Mouse (Mus musculus): ENCODE measurements around the gene Ift80. TPM values are rescaled to one million over a fixed set of nuclear protein-coding genes. Genes with fewer than 3 reads are reported as not detected.

The Ift80 gene
- 10 to 100 TPM; 19.9 to 26.1 TPM for total RNA-seq (2021)
- long read RNA-seq, experiment 1, full-length matches to known transcripts: 8 of 11 reads
- long read RNA-seq, experiment 1, partial matches to known transcripts: 3 of 11 reads
- long read RNA-seq, experiment 1, other reads (novel, unspliced or antisense): 0 of 11 reads
- long read RNA-seq, experiment 2, full-length matches to known transcripts: 6 of 9 reads
- long read RNA-seq, experiment 2, partial matches to known transcripts: 0 of 9 reads
- long read RNA-seq, experiment 2, other reads (novel, unspliced or antisense): 3 of 9 reads

DNA sequence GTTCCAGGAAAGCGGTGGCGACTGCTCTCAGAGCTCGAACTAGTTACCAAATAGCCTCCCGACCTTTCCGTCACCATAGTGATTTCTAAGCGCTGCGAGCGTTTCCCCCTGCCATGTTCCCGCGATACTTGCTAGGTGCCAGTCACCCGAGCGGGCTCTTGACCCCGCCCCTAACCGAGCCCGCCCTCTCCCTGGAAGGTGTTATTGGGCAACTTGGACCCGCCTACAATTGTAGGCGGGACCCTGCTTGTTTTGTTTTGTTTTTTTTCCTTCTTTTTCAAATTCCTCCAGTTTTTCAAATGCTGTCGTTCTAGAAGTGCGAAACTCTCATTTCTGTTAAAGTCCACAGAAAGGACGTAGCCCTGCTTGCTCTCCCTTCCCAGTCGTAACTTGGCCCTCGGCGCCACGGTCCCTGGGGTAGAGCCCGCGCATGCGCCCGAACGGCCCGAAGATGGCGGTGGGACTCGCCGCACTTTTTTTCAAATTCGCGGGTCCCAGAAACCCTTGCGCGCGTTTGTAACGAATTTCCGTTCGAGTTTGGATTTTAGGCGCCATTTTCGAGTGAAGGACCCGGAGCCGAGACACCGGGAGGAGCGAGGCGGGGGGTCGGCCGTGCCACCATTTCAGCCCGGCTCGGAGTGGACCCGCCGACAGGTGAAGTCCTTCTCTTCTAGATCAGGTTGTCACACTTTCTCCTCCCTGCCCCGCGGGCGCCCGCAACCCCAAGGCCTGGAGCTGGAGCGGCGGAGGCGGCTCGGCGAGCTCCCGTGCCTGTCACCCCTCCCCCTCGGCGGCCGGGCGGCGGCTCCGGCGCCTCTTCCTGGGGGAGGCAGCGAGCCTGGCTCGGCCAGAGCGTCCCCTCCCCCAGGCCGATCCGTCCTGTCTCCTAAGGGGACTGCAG, at the start of gene Ift80, which contains the start of gene Smc4:
Gene Ift80 (minus strand): TSS at position 134 of the 901 bp plus-strand sequence.
Gene Smc4 (plus strand): TSS at position 302 of the 901 bp plus-strand sequence.
- DNase-seq (ENCODE audit: extremely low spot score in 1 of 2, low spot score in 2 of 2): peak; percentile 92 to 94
- H3K27ac ChIP-seq: peak within 1 kb of the TSS; percentile 90
- no peak; the same call in 1 of the 2 replicates for TF ChIP-seq CTCF (IDR thresholded peaks at IDR 0.05)
- peak within 1 kb of the TSS; percentile 94 for H3K4me3 ChIP-seq
- intact Hi-C loops (cut with DNase I): loop anchor here (2.0 to 10.0 kb wide), 2 partner anchors 40 to 720 kb away; partner anchors contain the start of genes Nmd3 and Trim59

DNA sequence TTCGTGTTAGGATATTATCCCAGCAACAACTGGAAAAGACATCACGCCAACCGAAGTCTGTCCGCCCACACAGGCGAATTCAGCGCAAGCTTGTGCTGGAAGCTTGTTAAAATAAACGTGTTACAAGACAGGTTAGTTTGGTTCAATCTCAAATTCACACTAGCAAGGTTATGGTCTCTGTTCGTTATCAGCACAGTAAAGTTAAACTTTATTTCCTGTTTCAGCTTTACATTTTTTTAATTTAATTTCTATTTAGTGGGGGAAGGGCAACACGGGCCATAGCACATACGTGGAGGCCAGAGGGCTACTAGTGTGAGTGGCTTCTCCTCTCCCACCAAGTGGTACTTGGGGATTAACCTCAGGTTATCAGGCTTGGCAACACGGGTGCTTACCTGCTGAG, 47.5 kb upstream of the Ift80 start:
- intact Hi-C loops (cut with DNase I): no loop called here
- Histone ChIP-seq H3K27ac (no peak overlapping the region), H3K4me3 (no peak overlapping the region)
- DNase-seq (ENCODE audit: extremely low spot score in 1 of 2, low spot score in 2 of 2): no peak
- no peak for TF ChIP-seq CTCF (IDR thresholded peaks at IDR 0.05)

DNA sequence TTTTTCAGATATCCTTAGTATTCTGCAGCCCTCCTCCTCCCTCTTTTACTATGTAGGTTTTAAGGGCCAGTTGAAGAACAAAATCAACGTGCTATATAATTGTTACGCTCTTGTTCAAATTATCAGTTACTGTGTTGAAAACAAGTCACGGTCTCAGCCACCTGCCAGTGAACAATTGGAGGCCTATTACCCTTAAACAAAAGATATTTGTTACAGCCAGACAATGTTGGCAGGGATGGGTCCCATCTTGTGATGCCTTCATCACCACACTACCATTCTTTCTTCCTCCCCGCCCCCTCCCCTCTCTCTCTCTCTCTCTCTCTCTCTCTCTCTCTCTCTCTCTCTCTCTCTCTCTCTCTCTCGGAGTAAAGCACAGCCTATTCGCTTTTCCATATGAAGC, 44.6 kb upstream of the Ift80 start:
- intact Hi-C loops (cut with DNase I): loop anchor here (10.0 kb wide), 1 partner anchor 334 kb away; no protein-coding TSS in a partner anchor
- no peak for TF ChIP-seq CTCF (IDR thresholded peaks at IDR 0.05)
- Histone ChIP-seq H3K4me3 (no peak overlapping the region), H3K27ac (no peak overlapping the region; the same call in 1 of the 2 replicates)
- no peak for DNase-seq (ENCODE audit: extremely low spot score in 1 of 2, low spot score in 2 of 2)

DNA sequence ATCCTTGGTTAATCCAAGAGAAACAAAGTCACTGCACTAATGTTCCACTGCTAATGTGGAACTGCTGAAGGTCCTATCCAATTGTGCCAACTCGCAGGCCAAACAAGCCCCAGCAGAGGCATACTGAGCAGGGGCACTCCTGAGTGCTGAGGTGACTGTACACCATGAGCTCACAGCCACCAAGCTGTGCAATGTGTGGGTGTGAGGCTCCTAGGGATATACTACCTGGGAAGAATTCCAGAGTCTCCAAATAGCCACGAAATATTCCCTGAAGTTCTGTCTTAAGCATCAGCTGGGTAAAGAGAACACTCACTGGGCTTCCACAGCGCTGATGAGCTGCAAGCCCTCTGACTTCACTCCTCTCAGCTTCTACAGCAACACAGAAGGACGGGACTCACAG, 43.3 kb upstream of the Ift80 start:
- TF ChIP-seq CTCF (IDR thresholded peaks at IDR 0.05): no peak
- DNase-seq (ENCODE audit: extremely low spot score in 1 of 2, low spot score in 2 of 2): no peak
- intact Hi-C loops (cut with DNase I): loop anchor here (10.0 kb wide), 1 partner anchor 333 kb away; no protein-coding TSS in a partner anchor
- Histone ChIP-seq H3K27ac (peak overlapping the region; percentile 40; the same call in 1 of the 2 replicates), H3K4me3 (no peak overlapping the region)

DNA sequence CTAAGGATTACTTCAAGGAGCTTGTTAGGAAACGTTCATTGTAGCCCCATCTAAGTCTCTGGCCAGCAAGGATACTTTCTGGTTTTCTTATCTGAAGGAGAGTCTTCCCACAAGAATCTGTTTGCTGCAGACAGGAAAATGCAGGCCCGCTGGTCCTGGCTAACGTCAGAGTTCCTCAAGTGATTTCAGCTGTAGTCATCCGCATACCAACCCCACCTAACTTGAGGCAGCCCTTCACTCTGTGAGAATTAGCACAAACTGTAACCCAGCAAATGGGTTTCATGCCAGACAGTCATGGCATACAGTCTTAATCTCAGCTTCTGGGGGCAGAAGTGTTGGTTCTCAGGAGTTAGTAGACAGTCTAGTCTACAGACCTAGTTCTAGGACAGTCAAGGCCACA, 42.1 kb upstream of the Ift80 start:
- no peak overlapping the region for H3K4me3 ChIP-seq
- no peak overlapping the region for H3K27ac ChIP-seq
- intact Hi-C loops (cut with DNase I): loop anchor here (10.0 kb wide), 1 partner anchor 332 kb away; no protein-coding TSS in a partner anchor
- TF ChIP-seq CTCF (IDR thresholded peaks at IDR 0.05): no peak
- no peak for DNase-seq (ENCODE audit: extremely low spot score in 1 of 2, low spot score in 2 of 2)

DNA sequence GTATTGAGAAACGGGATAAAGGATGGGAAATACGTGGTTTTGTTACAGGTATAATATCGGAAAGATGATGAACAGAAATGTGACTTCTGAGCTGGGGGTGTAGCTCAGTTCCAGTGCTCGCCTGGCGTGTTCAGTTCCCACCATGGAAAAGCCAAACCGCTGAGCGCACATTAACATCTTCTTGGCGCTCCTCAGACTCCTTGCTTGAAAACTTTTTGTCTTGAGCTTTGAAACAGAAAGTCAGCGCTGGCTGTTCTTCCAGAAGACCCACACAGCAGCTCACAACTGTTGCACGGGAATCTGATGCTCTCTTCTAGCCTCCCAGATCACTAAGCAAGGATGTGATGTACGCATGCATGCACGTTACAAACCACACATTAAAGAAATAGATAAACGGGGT, 41.4 kb upstream of the Ift80 start:
- TF ChIP-seq CTCF (IDR thresholded peaks at IDR 0.05): no peak
- H3K27ac ChIP-seq: no peak overlapping the region; the same call in 1 of the 2 replicates
- intact Hi-C loops (cut with DNase I): loop anchor here (2.0 to 10.0 kb wide), 2 partner anchors 41 to 331 kb away; partner anchors contain the start of genes Ift80 and Smc4
- no peak for DNase-seq (ENCODE audit: extremely low spot score in 1 of 2, low spot score in 2 of 2)
- peak overlapping the region; percentile 96 for H3K4me3 ChIP-seq

DNA sequence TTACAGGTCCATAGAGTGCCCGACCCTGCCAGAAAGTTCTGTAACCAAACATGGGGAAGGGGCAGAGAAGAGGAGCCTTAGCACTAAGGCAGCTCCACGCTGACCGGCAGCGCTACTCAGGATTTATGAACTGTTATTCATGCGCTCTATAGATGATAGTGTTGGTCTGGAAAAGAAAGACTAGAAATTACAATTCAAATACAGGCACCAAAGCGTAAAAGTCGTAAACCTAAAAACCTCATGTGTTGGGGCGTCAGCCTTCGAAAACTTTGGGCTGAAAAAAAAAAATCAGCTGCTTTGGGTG, 41.0 kb upstream of the Ift80 start:
- Histone ChIP-seq H3K4me3 (peak overlapping the region; percentile 96), H3K27ac (peak overlapping the region; percentile 77; the same call in 1 of the 2 replicates)
- intact Hi-C loops (cut with DNase I): loop anchor here (2.0 to 10.0 kb wide), 2 partner anchors 41 to 331 kb away; partner anchors contain the start of genes Ift80 and Smc4
- no peak for TF ChIP-seq CTCF (IDR thresholded peaks at IDR 0.05)
- no peak for DNase-seq (ENCODE audit: extremely low spot score in 1 of 2, low spot score in 2 of 2)

DNA sequence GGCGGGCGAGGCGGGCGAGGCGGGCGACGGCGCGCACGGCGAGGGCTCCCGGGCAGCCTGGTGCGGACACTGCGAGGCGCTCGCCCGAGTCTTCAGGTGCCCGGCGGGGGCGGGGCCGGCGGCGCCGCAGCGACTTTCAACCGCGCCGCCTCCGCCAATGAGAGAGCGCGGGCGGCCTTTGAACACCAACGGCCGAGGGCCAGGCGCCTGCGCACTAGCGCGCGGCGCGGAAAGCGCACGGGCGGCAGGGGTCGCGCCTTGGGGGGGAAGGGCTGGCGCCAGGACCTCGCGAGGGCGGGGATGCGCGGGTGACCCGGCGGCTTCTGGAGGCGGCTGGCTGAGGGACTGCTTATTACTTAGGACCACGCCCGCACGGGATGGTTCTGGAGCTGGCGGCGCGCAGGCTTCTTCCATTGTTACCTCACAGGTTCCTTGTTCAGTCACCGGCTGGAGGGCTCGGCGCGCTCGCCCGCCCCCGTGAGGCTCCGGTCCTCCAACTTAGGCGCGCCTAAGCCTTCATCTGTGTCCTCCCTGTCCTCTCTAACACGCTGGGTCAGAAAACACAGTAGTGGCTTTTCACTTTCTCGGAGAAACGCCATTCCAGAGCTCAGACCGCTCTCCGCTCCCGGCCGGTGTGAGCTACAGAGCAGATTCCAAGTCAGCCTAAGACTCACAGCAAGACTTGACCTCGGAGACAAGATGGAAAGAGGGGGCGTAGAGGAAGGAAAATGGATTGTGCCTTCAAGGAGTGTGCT, 40.5 kb upstream of the Ift80 start, which contains the start of gene Trim59:
Gene Trim59 (minus strand): TSS at position 111 of the 755 bp plus-strand sequence.
- peak; percentile 86 to 91 for DNase-seq (ENCODE audit: extremely low spot score in 1 of 2, low spot score in 2 of 2)
- Histone ChIP-seq H3K4me3 (peak within 1 kb of the TSS; percentile 96), H3K27ac (peak within 1 kb of the TSS; percentile 77)
- no peak; the same call in none of the 2 replicates for TF ChIP-seq CTCF (IDR thresholded peaks at IDR 0.05)
- intact Hi-C loops (cut with DNase I): loop anchor here (2.0 to 10.0 kb wide), 2 partner anchors 40 to 330 kb away; partner anchors contain the start of genes Ift80 and Smc4

DNA sequence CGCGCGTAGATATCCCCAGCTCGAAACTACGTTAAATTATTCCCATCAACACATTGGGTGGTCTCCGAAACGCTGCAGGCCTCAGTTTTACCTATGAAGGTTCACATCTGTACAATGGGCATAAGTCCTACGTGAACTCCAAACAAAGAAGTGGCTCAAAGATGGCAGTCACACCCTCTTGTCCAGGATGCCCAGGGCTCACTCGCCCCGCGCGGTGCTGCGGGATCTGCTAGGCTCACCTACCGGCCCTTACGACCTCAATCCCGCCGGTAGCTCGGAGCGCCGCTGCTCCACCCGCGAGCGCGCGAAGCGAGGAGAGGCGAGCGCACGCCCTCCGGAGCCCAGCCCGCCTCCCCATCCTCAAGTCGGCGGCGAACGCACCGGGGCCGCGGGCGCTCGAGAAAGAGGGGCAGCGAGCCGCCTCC, 39.8 kb upstream of the Ift80 start:
- intact Hi-C loops (cut with DNase I): loop anchor here (2.0 to 10.0 kb wide), 2 partner anchors 39 to 329 kb away; partner anchors contain the start of genes Ift80 and Smc4
- Histone ChIP-seq H3K4me3 (peak overlapping the region; percentile 96), H3K27ac (peak overlapping the region; percentile 48)
- no peak for TF ChIP-seq CTCF (IDR thresholded peaks at IDR 0.05)
- no peak for DNase-seq (ENCODE audit: extremely low spot score in 1 of 2, low spot score in 2 of 2)

DNA sequence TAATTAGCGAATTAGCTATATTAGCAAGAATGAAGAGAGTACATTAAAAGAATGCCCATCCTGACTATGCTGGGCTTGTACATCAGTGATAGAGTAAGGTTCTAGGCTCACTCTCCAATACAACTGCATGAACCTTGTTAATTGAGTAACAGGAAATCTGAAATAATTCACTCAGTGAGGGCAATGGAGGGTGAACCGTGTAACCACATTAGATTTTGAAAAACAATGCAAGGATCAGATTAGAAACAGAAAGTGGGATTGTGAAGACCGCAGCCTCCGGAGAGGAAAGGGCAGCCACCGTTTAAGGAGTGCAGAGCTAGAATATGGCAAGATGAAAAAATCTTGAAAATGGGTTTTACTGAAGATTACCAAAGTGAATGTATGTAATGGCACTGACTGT, 36.9 kb upstream of the Ift80 start:
- H3K4me3 ChIP-seq: 0 out of 2 replicates have a peak overlapping the region, but pooled peaks have one; percentile 3
- no peak for DNase-seq (ENCODE audit: extremely low spot score in 1 of 2, low spot score in 2 of 2)
- H3K27ac ChIP-seq: no peak overlapping the region
- intact Hi-C loops (cut with DNase I): loop anchor here (10.0 kb wide), 1 partner anchor 326 kb away; no protein-coding TSS in a partner anchor
- no peak for TF ChIP-seq CTCF (IDR thresholded peaks at IDR 0.05)

DNA sequence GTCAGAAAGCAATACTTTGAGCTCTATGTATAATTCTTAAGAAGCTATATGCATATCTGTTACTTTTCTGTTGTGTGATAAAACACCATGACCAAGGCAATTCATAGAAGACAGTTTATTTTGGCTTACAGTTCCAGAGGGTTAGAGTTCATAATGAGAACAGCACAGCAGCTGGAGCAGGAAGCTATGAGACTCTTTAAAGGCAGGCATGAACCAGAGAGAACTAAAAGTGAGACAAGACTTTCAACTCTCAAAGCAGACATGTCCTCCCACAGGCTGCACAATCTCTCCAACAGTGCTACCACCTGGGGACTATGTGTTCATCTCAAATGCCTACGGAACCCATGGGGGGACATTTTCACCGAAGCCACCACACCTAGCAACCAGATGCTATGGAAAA, 35.7 kb upstream of the Ift80 start:
- Histone ChIP-seq H3K27ac (no peak overlapping the region), H3K4me3 (no peak overlapping the region)
- no peak for DNase-seq (ENCODE audit: extremely low spot score in 1 of 2, low spot score in 2 of 2)
- intact Hi-C loops (cut with DNase I): loop anchor here (10.0 kb wide), 1 partner anchor 325 kb away; no protein-coding TSS in a partner anchor
- no peak for TF ChIP-seq CTCF (IDR thresholded peaks at IDR 0.05)

All from left cerebral cortex, adult 2 months (tissue).